Mouse (Mus musculus) left cerebral cortex, adult 2 months (tissue): Measurements from ENCODE around the gene Grn. TPM values are rescaled to one million over a fixed set of nuclear protein-coding genes. Genes with fewer than 3 reads are reported as not detected.
A peak's percentile ranks its signal among the peaks of the same experiment; 100 is the strongest.

Experiments used
- DNase-seq, 2 experiments: peaks; one replicate each; pipeline ENCODE4 v3.0.0; 2021 to 2022; ENCODE audit warnings: low spot score in 2 of 2, mixed read lengths in 1 of 2; ENCODE audit errors: extremely low spot score in 1 of 2
- H3K27ac ChIP-seq: fragments of 200-600 bp; 2 replicates; pipeline ENCODE4 v1.8.1; 2022
- H3K4me3 ChIP-seq: fragments of 200-600 bp; 2 replicates; pipeline ENCODE4 v1.8.1; 2022
- CTCF ChIP-seq: fragments of 200-600 bp; IDR thresholded peaks from 2 replicates; pipeline ENCODE4 v1.8.1; 2022; ENCODE audit warnings: antibody characterized with exemption, mild to moderate bottlenecking, moderate library complexity
- intact Hi-C: fragments of 180-260 bp; cut with DNase I; formaldehyde crosslinking; loops from one replicate; pipeline ENCODE4 v1.15.1; 2025
- total RNA-seq, 2 experiments: library from RNA; stranded (reverse); gene quantifications; 2 replicates each; pipeline ENCODE4 v1.2.3; 2021

Gene Grn
- total RNA-seq, 2 experiments from 2014 or later, result 58.1 to 66.2 TPM

DNA sequence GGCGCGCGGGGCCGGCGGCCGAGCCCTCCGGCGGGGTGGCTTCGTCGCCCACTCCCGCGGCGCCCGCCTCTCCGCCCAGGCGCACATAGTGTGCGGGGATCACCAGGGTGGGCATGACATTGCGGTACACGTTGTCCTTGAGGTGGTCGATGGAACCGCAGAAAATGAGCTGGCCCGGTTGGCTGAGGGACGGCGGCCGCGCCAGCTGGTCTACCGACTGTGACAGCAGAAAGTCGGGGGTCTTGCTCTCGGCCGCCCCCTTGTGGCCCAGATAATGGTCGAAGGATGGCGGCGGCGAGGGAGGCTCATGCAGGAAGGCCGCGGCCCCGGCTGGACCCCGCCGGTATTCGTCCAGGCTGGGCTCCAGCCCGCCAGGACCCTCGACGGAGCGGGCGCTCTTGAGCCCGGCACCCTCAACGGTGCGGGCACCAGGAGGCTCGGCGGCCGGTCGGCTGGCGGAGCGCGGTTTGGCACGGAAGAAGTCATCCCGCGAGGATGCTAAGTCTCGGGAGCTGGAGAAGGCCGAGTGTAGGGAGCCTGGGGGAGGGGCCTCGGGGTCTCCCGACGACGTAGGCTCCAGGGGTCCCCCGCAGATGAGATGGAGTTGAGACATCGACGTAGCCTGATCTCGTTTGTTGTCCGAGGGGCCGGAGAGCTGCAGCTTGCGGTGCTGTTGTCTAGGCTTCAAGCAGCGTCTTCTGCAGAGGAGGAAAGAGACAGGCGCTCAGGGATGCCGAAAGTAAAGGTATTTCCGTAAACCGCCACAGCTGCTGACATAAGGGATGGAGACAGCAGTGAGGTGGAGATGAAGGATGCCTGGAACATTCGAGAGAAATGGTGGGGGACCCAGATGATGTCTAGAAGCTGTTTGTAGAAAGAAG, 8.3 kb downstream of the Grn start:
- Histone ChIP-seq H3K27ac (peak overlapping the region; percentile 89), H3K4me3 (peak overlapping the region; percentile 49)
- intact Hi-C loops, result loop anchor here (10.0 kb wide), 1 partner anchor 244 kb away; no protein-coding TSS in a partner anchor
- peak; percentile 80 to 85 for DNase-seq
- peak; percentile 77 for TF ChIP-seq CTCF

DNA sequence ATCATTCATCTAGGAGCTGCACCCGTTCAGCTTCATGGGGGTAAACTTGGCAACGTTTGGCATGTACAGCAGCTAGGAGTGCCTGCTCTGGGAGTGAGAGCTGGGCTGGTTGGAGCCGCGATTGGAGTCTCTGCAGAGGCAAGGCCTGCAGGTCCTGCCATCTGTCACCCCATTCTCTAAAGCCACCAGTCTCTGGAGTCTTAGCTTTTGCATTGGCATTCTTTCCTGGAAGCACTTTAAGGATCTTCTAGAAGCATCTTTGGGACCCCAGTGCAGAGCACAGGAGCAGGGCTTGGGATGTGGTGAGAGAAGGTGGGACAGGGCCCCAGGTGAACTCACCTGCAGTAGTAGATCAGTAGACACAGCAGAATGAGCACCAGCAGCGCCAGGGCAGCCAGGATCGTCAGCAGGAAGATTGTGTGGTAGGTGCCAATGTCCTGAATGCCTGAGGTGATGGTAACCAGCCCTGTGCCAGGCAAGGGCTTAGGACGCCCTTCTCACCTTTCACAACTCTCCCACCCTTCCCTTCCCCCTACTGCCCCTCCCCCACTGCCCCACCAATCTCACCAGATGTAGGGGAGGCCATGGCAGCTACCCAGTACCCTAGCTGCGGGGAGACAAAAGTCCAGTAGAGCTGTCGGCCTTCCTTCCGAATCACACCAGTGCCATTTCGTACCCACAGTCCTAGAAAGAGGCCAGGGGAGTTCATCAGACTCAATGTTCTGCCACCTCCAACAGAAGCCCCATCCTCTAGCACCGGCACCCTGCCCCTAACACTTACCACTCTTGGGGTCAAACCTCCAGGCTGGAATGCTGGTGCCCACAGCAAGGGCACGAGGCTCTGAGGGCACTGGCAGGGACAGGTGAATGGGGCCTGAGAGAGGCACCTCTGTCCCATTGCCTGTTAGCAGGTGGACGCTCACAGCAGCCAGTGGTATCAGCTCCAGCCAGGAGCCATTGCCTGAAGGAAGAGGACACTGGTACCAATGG, 9.3 kb downstream of the Grn start:
- no peak for TF ChIP-seq CTCF
- no peak for DNase-seq
- H3K27ac ChIP-seq, result peak overlapping the region; percentile 89; the same call in 1 of the 2 replicates
- no peak overlapping the region for H3K4me3 ChIP-seq
- intact Hi-C loops, result loop anchor here (10.0 kb wide), 1 partner anchor 245 kb away; no protein-coding TSS in a partner anchor

DNA sequence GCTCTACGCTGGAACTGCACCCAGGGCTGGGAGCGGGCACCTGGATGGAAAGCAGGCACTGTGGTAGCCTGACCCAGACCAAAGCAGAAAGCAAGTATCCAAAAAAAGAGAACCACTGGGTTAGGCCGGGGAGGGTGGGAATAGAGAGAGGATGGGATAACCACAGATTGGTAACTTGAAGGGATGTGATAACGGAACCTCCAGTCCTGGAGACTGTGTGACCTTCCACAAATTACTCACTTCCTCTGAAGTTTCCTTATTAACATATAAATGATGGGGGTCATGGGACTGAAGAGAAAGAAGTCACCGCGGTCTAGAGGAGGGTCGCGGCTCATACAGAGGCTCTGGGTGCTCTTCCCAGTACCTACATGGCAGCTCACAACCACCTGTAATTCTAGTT, 10.1 kb downstream of the Grn start:
- no peak overlapping the region for H3K27ac ChIP-seq
- TF ChIP-seq CTCF, result no peak
- intact Hi-C loops, result no loop called here
- no peak overlapping the region for H3K4me3 ChIP-seq
- DNase-seq, result no peak

DNA sequence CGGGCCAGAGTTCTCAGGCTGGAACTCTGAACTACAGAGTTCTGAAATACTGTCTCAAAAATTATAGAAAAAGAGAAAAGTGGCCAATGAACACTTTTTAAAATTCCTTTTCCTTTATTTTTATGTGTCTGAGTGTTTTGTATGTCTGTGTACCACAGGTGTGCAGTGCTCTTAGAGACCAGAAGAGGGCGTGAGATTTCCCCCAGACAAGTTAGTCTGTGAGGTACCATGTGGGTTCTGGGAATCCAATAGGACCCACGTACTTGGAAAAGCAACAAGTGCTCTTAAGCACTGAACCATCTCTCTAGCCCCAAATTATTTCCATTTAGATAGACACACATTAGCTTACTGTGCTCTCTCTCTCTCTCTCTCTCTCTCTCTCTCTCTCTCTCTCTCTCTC, 11.3 kb downstream of the Grn start:
- intact Hi-C loops, result no loop called here
- TF ChIP-seq CTCF, result peak; percentile 41
- DNase-seq, result no peak
- no peak overlapping the region for H3K27ac ChIP-seq
- H3K4me3 ChIP-seq, result no peak overlapping the region

DNA sequence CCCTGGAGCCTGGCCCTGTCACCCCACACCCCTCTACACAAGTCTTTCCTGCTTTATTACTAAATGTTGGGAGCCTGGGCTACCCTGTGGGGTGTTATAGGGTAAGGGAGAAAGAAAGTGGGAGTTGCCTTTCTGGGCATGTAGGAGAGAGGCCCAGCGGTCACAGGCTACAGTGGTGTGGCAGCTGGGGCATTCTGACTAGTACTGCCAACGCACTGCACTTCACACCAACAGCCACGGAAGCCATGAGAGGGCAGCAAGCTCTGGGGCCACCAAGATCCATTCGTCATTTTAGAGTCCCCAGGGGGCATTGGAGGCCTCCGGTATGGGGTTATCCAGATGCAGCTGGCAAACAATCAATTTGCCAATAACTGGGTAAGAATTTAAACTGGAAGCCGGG, 12.0 kb downstream of the Grn start:
- intact Hi-C loops, result no loop called here
- Histone ChIP-seq H3K27ac (no peak overlapping the region), H3K4me3 (no peak overlapping the region)
- no peak for TF ChIP-seq CTCF
- no peak for DNase-seq

DNA sequence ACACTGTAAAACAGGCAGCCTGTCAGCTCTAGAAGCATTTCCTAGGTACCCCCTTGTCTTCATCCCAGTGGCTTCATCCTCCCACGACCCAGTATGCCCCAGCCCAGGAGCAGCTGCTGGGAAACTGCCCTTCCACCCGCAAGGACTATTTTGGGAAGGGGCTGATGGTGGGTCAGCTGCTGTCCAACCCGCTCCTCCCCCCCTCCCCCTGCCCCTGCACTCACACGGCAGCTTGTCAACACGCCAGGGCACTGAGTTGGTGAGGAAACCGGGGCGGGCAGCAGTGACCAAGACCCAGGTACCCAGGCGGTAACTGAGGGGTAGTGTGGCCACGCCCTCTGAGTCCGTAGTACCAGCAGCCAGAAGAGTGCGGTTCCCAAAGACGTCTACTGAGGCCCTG, 13.6 kb downstream of the Grn start:
- intact Hi-C loops, result no loop called here

DNA sequence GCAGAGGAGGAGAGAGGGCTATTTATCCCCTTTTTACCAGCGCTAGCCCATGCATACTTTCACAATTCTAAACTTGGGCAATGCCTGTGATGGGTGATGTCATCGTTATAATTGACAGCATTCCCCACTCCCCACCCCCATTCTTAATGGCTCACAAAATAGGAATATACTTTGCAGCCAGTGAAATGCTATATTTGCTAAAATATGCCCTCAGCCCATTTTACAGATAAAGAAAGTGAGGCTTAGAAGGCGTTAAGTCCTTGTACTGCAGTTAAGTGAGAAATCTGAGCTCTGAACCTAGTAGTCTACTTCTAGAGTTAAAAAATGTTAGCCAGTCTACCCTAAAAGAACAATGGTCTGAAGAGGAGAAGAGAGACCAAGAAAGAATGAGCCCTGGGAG, 14.2 kb downstream of the Grn start:
- TF ChIP-seq CTCF, result no peak
- H3K27ac ChIP-seq, result no peak overlapping the region
- no peak for DNase-seq
- no peak overlapping the region for H3K4me3 ChIP-seq
- intact Hi-C loops, result no loop called here

More for the DNA sequence above, 13.6 kb downstream of the Grn start:
- H3K4me3 ChIP-seq, result no peak overlapping the region
- H3K27ac ChIP-seq, result no peak overlapping the region
- TF ChIP-seq CTCF, result no peak
- DNase-seq, result no peak

DNA sequence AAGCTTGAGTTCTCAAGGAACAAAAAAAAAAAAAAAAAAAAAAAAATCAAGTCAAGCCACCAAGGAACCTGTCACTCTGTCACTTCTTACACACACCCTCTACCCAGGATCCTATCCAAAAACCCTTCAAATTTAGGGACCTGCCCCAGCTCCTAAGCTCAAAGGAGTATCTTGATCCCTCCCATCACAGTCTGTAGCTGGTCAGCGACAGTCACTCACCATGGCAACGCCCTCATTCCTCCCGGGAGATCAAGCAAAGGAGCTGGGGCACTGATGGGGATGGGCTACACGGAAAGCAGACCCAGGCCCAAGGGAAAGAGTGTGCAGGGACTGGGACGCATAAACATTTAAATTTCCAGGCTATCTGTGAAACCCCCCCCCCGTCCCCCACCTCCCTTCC, 14.7 kb downstream of the Grn start:
- intact Hi-C loops, result no loop called here
- TF ChIP-seq CTCF, result no peak
- no peak for DNase-seq
- Histone ChIP-seq H3K4me3 (no peak overlapping the region), H3K27ac (no peak overlapping the region)

DNA sequence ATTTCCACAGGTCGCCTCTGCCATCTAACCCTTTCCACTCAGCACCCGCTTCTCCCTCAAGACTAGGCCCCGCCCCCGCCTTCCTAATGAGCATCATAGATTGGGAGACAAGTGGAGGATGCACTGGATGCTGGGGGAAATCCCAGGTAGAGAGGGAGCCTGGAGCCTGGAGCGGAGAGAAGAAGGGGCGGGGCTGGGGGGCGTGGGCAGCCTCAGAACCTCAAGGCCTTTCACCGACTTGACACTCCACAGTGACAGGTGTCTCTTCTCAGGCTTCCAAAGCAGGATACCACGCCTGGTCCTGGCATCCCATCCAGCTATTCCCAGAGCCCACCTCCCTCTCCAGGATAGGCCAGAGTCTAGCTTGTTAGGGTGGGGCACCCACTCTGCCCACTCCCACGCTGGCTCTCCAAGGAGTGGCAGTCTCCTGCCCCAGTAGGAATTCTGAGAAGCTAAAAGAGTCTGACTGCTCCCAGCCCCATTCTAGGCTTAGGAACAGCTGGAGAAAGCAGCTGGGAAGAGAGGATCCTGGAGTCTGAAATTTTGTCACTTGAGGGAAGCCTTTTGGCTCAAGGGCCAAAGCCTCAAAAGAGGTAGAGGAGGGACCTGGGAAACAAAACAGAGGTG, 15.3 kb downstream of the Grn start:
- Histone ChIP-seq H3K27ac (peak overlapping the region; percentile 97), H3K4me3 (peak overlapping the region; percentile 91)
- intact Hi-C loops, result no loop called here
- TF ChIP-seq CTCF, result no peak
- DNase-seq, result peak in 1 of 2 experiments; percentile 42

DNA sequence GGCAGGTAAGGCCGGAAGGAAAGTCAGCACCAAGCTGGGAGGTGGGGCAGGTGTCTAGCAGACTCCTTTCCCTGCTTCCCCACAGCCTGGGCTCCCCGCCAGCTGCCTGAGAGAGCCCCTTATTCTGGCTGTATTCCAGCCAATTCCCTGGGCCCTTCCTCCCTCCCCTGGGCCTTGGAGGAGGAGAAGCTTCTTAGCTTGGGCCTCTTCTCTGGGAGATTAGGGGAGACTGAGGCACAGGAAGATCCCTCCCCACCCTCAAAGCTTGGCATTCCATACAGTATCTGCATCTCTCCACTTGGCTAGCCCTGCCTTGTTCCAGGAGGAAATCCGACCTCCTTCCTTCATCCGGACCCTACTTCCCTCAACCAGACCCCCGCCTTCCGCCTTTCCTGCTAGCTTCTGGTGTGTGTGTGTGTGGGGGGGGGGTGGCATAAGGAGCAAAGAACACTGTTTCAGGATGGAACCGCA, 15.8 kb downstream of the Grn start:
- TF ChIP-seq CTCF, result no peak
- intact Hi-C loops, result no loop called here
- DNase-seq, result peak; percentile 41 to 47
- Histone ChIP-seq H3K4me3 (peak overlapping the region; percentile 91), H3K27ac (peak overlapping the region; percentile 97)

DNA sequence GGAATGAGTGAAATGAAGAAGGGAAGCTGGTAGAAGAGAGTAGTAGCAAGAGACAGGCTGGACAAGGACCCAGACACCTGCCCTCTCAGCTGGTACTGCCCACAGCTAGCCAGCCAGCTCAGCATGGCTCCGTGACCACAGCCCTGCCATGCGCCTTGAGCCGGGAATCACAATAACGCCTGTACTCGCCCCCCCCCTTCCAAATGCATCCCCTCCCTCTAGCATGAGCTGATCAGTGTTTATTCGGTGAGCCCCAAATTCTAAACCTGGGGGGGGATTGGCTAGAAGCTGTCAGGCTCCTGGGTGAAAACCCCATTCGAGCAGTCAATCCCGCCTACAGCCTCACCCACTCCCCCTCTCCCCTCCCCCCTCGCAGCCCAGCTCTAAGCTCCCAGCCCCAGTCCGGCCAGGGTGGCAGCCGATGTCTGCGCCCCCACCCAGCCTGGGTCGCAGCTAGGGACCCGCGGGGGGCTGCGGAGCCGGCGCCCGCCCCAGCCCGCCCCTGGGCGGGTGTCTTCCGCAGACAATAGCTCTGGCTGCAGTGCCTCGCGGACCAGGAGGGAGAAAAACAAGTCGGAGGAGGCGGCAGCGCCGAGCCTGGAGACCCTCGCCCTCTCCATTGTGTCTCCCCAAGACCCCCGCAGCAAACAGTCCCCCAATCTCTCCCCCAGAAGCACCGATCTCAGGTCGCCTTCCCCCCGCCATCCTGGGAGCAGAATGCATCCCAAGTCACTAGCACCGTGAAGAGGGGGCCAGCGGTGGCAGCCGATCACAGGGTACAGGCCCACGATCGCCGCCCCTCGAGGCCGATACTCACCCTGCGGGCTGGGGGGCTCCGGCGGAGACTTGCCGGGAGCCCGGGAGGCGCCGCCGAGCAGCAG, 16.7 kb downstream of the Grn start:
- Histone ChIP-seq H3K4me3 (peak overlapping the region; percentile 91), H3K27ac (peak overlapping the region; percentile 97)
- intact Hi-C loops, result no loop called here
- no peak for TF ChIP-seq CTCF
- peak; percentile 42 to 43 for DNase-seq
